ENCODE assay signal across 8 mouse cellular contexts in genomic region chr1:53784291-53784720, GRCm38 (mm10). TPM values are rescaled to one million over a fixed set of nuclear protein-coding genes. Genes with fewer than 3 reads are reported as not detected.
DNase-seq lines count a peak whose midpoint lies in the region; ATAC-seq and TF ChIP-seq lines count a peak whose summit lies in the region.

No protein-coding gene starts in this region.

- TF ChIP-seq CTCF in heart, adult 2 months (IDR thresholded peaks at IDR 0.05) = no peak
- TF ChIP-seq CTCF in embryonic fibroblast, embryonic 13.5 days (IDR thresholded peaks at IDR 0.05; ENCODE audit: borderline replicate concordance, insufficient read depth, low read length) = no peak

- under 1% methylated on average over 17 of the region's 17 CpGs for WGBS in heart, adult 2 months
- under 1% methylated on average over 17 of the region's 17 CpGs for WGBS in hindbrain, embryonic 14.5 days
- under 1% methylated on average over 17 of the region's 17 CpGs for WGBS in liver, embryonic 13.5 days (ENCODE audit: insufficient replicate concordance)
- WGBS in neural tube, embryonic 12.5 days = under 1% methylated on average over 17 of the region's 17 CpGs

- DNase-seq in heart, adult 2 months = peak in 1 of 2 experiments; percentile 54
- no peak for DNase-seq in heart, adult 11 months
- DNase-seq in R1 (ENCODE audit: low read depth, low spot score) = peak; percentile 59
- DNase-seq in hindbrain, embryonic 14.5 days (ENCODE audit: low spot score) = peak; percentile 36
- peak; percentile 53 for DNase-seq in liver, embryonic 13.5 days
- no peak for DNase-seq in left cerebral cortex, adult 8-10 months (ENCODE audit: low spot score in 2 of 2)

- TF ChIP-seq POLR2A in heart, adult 2 months (IDR thresholded peaks at IDR 0.05; ENCODE audit: insufficient read depth, low read depth, low read length) = no peak
- no peak for TF ChIP-seq POLR2A in embryonic fibroblast, embryonic 13.5 days (IDR thresholded peaks at IDR 0.05; ENCODE audit: low read depth, low read length)

- peaks cover 2% of the 10 kb centered on the region; the same call in 1 of the 2 replicates for H3K79me2 ChIP-seq in heart, adult 2 months (replicated peaks; ENCODE audit: control insufficient read depth, insufficient read depth, low read length)

- peak; percentile 36 for ATAC-seq in hindbrain, embryonic 14.5 days (ENCODE audit: low FRiP score)
- ATAC-seq in liver, embryonic 13.5 days (ENCODE audit: low read depth) = peak; percentile 56
- peak; percentile 43 for ATAC-seq in neural tube, embryonic 12.5 days (ENCODE audit: low FRiP score, low read depth)

- H3K4me3 ChIP-seq in heart, adult 2 months = peak overlapping the region; percentile 78
- H3K4me3 ChIP-seq in embryonic fibroblast, embryonic 13.5 days (ENCODE audit: insufficient read depth, low read length) = peak overlapping the region; percentile 80
- H3K4me3 ChIP-seq in hindbrain, embryonic 14.5 days (replicated peaks; ENCODE audit: low read length) = peak overlapping the region; percentile 59
- H3K4me3 ChIP-seq in liver, embryonic 13.5 days (replicated peaks) = peak overlapping the region; percentile 95
- H3K4me3 ChIP-seq in neural tube, embryonic 12.5 days = peak overlapping the region; percentile 83

- H3K9me3 ChIP-seq in hindbrain, embryonic 14.5 days (ENCODE audit: control insufficient read depth, low read length) = no peaks in the 10 kb centered on the region
- H3K9me3 ChIP-seq in liver, embryonic 13.5 days (replicated peaks) = no peaks in the 10 kb centered on the region
- no peaks in the 10 kb centered on the region for H3K9me3 ChIP-seq in neural tube, embryonic 12.5 days

- no peaks in the 10 kb centered on the region for H3K27me3 ChIP-seq in heart, adult 2 months (ENCODE audit: control insufficient read depth, insufficient read depth, low read length)
- H3K27me3 ChIP-seq in hindbrain, embryonic 14.5 days (ENCODE audit: control insufficient read depth, insufficient read depth, low read length) = no peaks in the 10 kb centered on the region
- no peaks in the 10 kb centered on the region for H3K27me3 ChIP-seq in liver, embryonic 13.5 days
- no peaks in the 10 kb centered on the region for H3K27me3 ChIP-seq in neural tube, embryonic 12.5 days (replicated peaks)

- H3K36me3 ChIP-seq in heart, adult 2 months (ENCODE audit: control insufficient read depth, insufficient read depth, low read length) = peaks cover 2% of the 10 kb centered on the region
- H3K36me3 ChIP-seq in hindbrain, embryonic 14.5 days (replicated peaks; ENCODE audit: control insufficient read depth, insufficient read depth) = no peaks in the 10 kb centered on the region
- H3K36me3 ChIP-seq in liver, embryonic 13.5 days = no peaks in the 10 kb centered on the region
- H3K36me3 ChIP-seq in neural tube, embryonic 12.5 days = no peaks in the 10 kb centered on the region

- no peak for TF ChIP-seq EP300 in heart, adult 2 months (IDR thresholded peaks at IDR 0.05; ENCODE audit: insufficient read depth, low read depth, low read length)

- peaks cover 2% of the 10 kb centered on the region for H3K4me1 ChIP-seq in heart, adult 2 months (ENCODE audit: control insufficient read depth, insufficient read depth, low read length)
- peaks cover 2% of the 10 kb centered on the region; the same call in 1 of the 2 replicates for H3K4me1 ChIP-seq in embryonic fibroblast, embryonic 13.5 days (ENCODE audit: control insufficient read depth, insufficient read depth, low read length)
- no peaks in the 10 kb centered on the region for H3K4me1 ChIP-seq in hindbrain, embryonic 14.5 days (replicated peaks; ENCODE audit: control insufficient read depth, insufficient read depth, low read length)
- peaks cover 13% of the 10 kb centered on the region for H3K4me1 ChIP-seq in liver, embryonic 13.5 days (replicated peaks)
- H3K4me1 ChIP-seq in neural tube, embryonic 12.5 days = no peaks in the 10 kb centered on the region; the same call in 1 of the 2 replicates

- H3K27ac ChIP-seq in heart, adult 2 months = peak overlapping the region; percentile 94
- H3K27ac ChIP-seq in embryonic fibroblast, embryonic 13.5 days (ENCODE audit: insufficient read depth, low read length) = peak overlapping the region; percentile 69
- H3K27ac ChIP-seq in hindbrain, embryonic 14.5 days = no peak overlapping the region
- H3K27ac ChIP-seq in liver, embryonic 13.5 days = peak overlapping the region; percentile 96
- H3K27ac ChIP-seq in neural tube, embryonic 12.5 days = no peak overlapping the region

- peak overlapping the region; percentile 95 for H3K9ac ChIP-seq in heart, adult 2 months (ENCODE audit: low read depth, low read length)
- H3K9ac ChIP-seq in hindbrain, embryonic 14.5 days = peak overlapping the region; percentile 58
- H3K9ac ChIP-seq in liver, embryonic 13.5 days = peak overlapping the region; percentile 98
- peak overlapping the region; percentile 71 for H3K9ac ChIP-seq in neural tube, embryonic 12.5 days

- peak overlapping the region; percentile 79 for H3K4me2 ChIP-seq in hindbrain, embryonic 14.5 days (replicated peaks)
- H3K4me2 ChIP-seq in liver, embryonic 13.5 days = peak overlapping the region; percentile 74
- peak overlapping the region; percentile 78 for H3K4me2 ChIP-seq in neural tube, embryonic 12.5 days (replicated peaks)

- intact Hi-C loops in heart, adult 2 months (cut with DNase I) = no loop called here

RNA-seq across cellular contexts. Expression of gene Stk17b, which starts 0.7 kb away (rescaled TPM):
- total RNA-seq in heart, adult 2 months (2021) = 10 to 100 TPM; 12.5 to 13.5 TPM
- polyA plus RNA-seq in heart, adult 2 months (2012; rRNA removed) = 3.5 and 4.5 TPM in 2 replicates
- polyA plus RNA-seq in embryonic fibroblast, embryonic 13.5 days (2011; ENCODE audit: insufficient read length, low read depth, missing spikeins) = 38.6 and 52.9 TPM in 2 replicates
- 5.6 and 7.1 TPM in 2 replicates for polyA plus RNA-seq in hindbrain, embryonic 14.5 days (2014; fragmentation: Nextera tagmentation; extraction: Ambion mirVana)
- polyA plus RNA-seq in liver, embryonic 13.5 days (2015; fragmentation: Nextera tagmentation; extraction: Ambion mirVana) = 16.7 and 24.5 TPM in 2 replicates
- polyA plus RNA-seq in neural tube, embryonic 12.5 days (2016; fragmentation: Nextera tagmentation; extraction: Ambion mirVana) = 10.2 and 12.0 TPM in 2 replicates
- 1 to 10 TPM; 6.3 to 7.3 (median 6.8) TPM for total RNA-seq in left cerebral cortex, adult 8-10 months (2022)

Comparison
In these comparisons a context has a peak if more than half of its experiments do, and no peak if none do; other contexts are left out.
1. DNase-seq: peak in R1 (single experiment), hindbrain, embryonic 14.5 days (single experiment) and liver, embryonic 13.5 days (single experiment); none in heart, adult 11 months (single experiment) and left cerebral cortex, adult 8-10 months (0 of 2).
2. H3K27ac ChIP-seq: peak in heart, adult 2 months (single experiment), embryonic fibroblast, embryonic 13.5 days (single experiment) and liver, embryonic 13.5 days (single experiment); none in hindbrain, embryonic 14.5 days (single experiment) and neural tube, embryonic 12.5 days (single experiment).
3. Peak in every context shown above with its lines, with median percentiles within 50 percentile points of each other: H3K4me3 ChIP-seq, H3K9ac ChIP-seq, ATAC-seq and H3K4me2 ChIP-seq.